Mouse (Mus musculus): ENCODE results near the gene Ufsp2. TPM values are rescaled to one million over a fixed set of nuclear protein-coding genes. Genes with fewer than 3 reads are reported as not detected.

The Ufsp2 gene
- polyA plus RNA-seq, 1 experiment, result 5.2 TPM

- DNase-seq (ENCODE audit: low read depth in 1 of 2, low spot score in 2 of 2), result no peak
- Histone ChIP-seq H3K4me1 (ENCODE audit: control insufficient read depth, insufficient read depth, insufficient read length) (no peaks in the 10 kb centered on the region), H3K27me3 (ENCODE audit: control insufficient read depth, insufficient read depth, low read length) (peaks cover 1% of the 10 kb centered on the region; the same call in 1 of the 2 replicates), H3K36me3 (ENCODE audit: control insufficient read depth, insufficient read depth, low read length) (no peaks in the 10 kb centered on the region), H3K4me3 (ENCODE audit: extremely low read depth, insufficient read depth, insufficient read length) (no peak overlapping the region), H3K27ac (ENCODE audit: insufficient read depth, low read length) (no peak overlapping the region)
- TF ChIP-seq POLR2A (IDR thresholded peaks at IDR 0.05; ENCODE audit: low read depth, low read length), result no peak
- WGBS, result 81% methylated on average over 2 of the region's 2 CpGs
Measured at GRCm38 (mm10) chr8:46010306-46010705, 35.0 kb downstream of the Ufsp2 start.

GRCm38 (mm10) chr8:46010746-46011680, 35.7 kb downstream of the Ufsp2 start:
- no peak overlapping the region for H3K27ac ChIP-seq (ENCODE audit: insufficient read depth, low read length)
- 55% methylated on average over 17 of the region's 17 CpGs for WGBS
- H3K4me1 ChIP-seq (ENCODE audit: control insufficient read depth, insufficient read depth, insufficient read length), result no peaks in the 10 kb centered on the region
- TF ChIP-seq POLR2A (IDR thresholded peaks at IDR 0.05; ENCODE audit: low read depth, low read length), result no peak
- TF ChIP-seq CTCF (IDR thresholded peaks at IDR 0.05; ENCODE audit: extremely low read depth, insufficient read depth, insufficient read length, insufficient replicate concordance), result no peak
- no peak overlapping the region for H3K4me3 ChIP-seq (ENCODE audit: extremely low read depth, insufficient read depth, insufficient read length)
- no peak for DNase-seq (ENCODE audit: low read depth in 1 of 2, low spot score in 2 of 2)
- H3K27me3 ChIP-seq (ENCODE audit: control insufficient read depth, insufficient read depth, low read length), result peaks cover 1% of the 10 kb centered on the region; the same call in 1 of the 2 replicates
- no peaks in the 10 kb centered on the region for H3K36me3 ChIP-seq (ENCODE audit: control insufficient read depth, insufficient read depth, low read length)

- Histone ChIP-seq H3K4me1 (ENCODE audit: control insufficient read depth, insufficient read depth, insufficient read length) (no peaks in the 10 kb centered on the region), H3K4me3 (ENCODE audit: extremely low read depth, insufficient read depth, insufficient read length) (no peak overlapping the region), H3K27ac (ENCODE audit: insufficient read depth, low read length) (no peak overlapping the region), H3K36me3 (ENCODE audit: control insufficient read depth, insufficient read depth, low read length) (no peaks in the 10 kb centered on the region), H3K27me3 (ENCODE audit: control insufficient read depth, insufficient read depth, low read length) (no peaks in the 10 kb centered on the region)
- TF ChIP-seq CTCF (IDR thresholded peaks at IDR 0.05; ENCODE audit: extremely low read depth, insufficient read depth, insufficient read length, insufficient replicate concordance), result no peak
- TF ChIP-seq POLR2A (IDR thresholded peaks at IDR 0.05; ENCODE audit: low read depth, low read length), result no peak
- DNase-seq (ENCODE audit: low read depth in 1 of 2, low spot score in 2 of 2), result no peak
- 82% methylated on average over 9 of the region's 9 CpGs for WGBS
Measured at GRCm38 (mm10) chr8:46022203-46022602, 46.9 kb downstream of the Ufsp2 start.

- TF ChIP-seq POLR2A (IDR thresholded peaks at IDR 0.05; ENCODE audit: low read depth, low read length) (no peak), CTCF (IDR thresholded peaks at IDR 0.05; ENCODE audit: extremely low read depth, insufficient read depth, insufficient read length, insufficient replicate concordance) (no peak)
- H3K27me3 ChIP-seq (ENCODE audit: control insufficient read depth, insufficient read depth, low read length), result no peaks in the 10 kb centered on the region
- no peak for DNase-seq (ENCODE audit: low read depth in 1 of 2, low spot score in 2 of 2)
- no peak overlapping the region for H3K4me3 ChIP-seq (ENCODE audit: extremely low read depth, insufficient read depth, insufficient read length)
- no peaks in the 10 kb centered on the region for H3K4me1 ChIP-seq (ENCODE audit: control insufficient read depth, insufficient read depth, insufficient read length)
- H3K36me3 ChIP-seq (ENCODE audit: control insufficient read depth, insufficient read depth, low read length), result no peaks in the 10 kb centered on the region
- no peak overlapping the region for H3K27ac ChIP-seq (ENCODE audit: insufficient read depth, low read length)
- WGBS, result 97% methylated on average over 9 of the region's 9 CpGs
Measured at GRCm38 (mm10) chr8:46022758-46023157, 47.4 kb downstream of the Ufsp2 start.

- no peaks in the 10 kb centered on the region for H3K27me3 ChIP-seq (ENCODE audit: control insufficient read depth, insufficient read depth, low read length)
- no peaks in the 10 kb centered on the region for H3K36me3 ChIP-seq (ENCODE audit: control insufficient read depth, insufficient read depth, low read length)
- DNase-seq (ENCODE audit: low read depth in 1 of 2, low spot score in 2 of 2), result no peak
- H3K27ac ChIP-seq (ENCODE audit: insufficient read depth, low read length), result no peak overlapping the region
- no peak overlapping the region for H3K4me3 ChIP-seq (ENCODE audit: extremely low read depth, insufficient read depth, insufficient read length)
- TF ChIP-seq POLR2A (IDR thresholded peaks at IDR 0.05; ENCODE audit: low read depth, low read length), result no peak
- WGBS, result 87% methylated on average over 4 of the region's 4 CpGs
- H3K4me1 ChIP-seq (ENCODE audit: control insufficient read depth, insufficient read depth, insufficient read length), result no peaks in the 10 kb centered on the region
Measured at GRCm38 (mm10) chr8:46024392-46024791, 49.1 kb downstream of the Ufsp2 start.

- no peak for DNase-seq (ENCODE audit: low read depth in 1 of 2, low spot score in 2 of 2)
- Histone ChIP-seq H3K36me3 (ENCODE audit: control insufficient read depth, insufficient read depth, low read length) (peaks cover 17% of the 10 kb centered on the region), H3K27ac (ENCODE audit: insufficient read depth, low read length) (no peak overlapping the region), H3K4me3 (ENCODE audit: extremely low read depth, insufficient read depth, insufficient read length) (no peak overlapping the region), H3K27me3 (ENCODE audit: control insufficient read depth, insufficient read depth, low read length) (no peaks in the 10 kb centered on the region), H3K4me1 (ENCODE audit: control insufficient read depth, insufficient read depth, insufficient read length) (peaks cover 4% of the 10 kb centered on the region)
- TF ChIP-seq CTCF (IDR thresholded peaks at IDR 0.05; ENCODE audit: extremely low read depth, insufficient read depth, insufficient read length, insufficient replicate concordance) (no peak), POLR2A (IDR thresholded peaks at IDR 0.05; ENCODE audit: low read depth, low read length) (no peak)
- 94% methylated on average over 11 of the region's 11 CpGs for WGBS
Measured at GRCm38 (mm10) chr8:46036217-46036616, 60.9 kb downstream of the Ufsp2 start.

- 85% methylated on average over 1 of the region's 1 CpGs for whole genome bisulfite sequencing
- no peak overlapping the region for H3K4me3 ChIP-seq (ENCODE audit: extremely low read depth, insufficient read depth, insufficient read length)
Measured at GRCm38 (mm10) chr8:46039666-46040065, 64.3 kb downstream of the Ufsp2 start.

More at GRCm38 (mm10) chr8:46039666-46040065, 64.3 kb downstream of the Ufsp2 start:
- no peak for DNase-seq (ENCODE audit: low read depth in 1 of 2, low spot score in 2 of 2)
- H3K4me1 ChIP-seq (ENCODE audit: control insufficient read depth, insufficient read depth, insufficient read length), result peaks cover 4% of the 10 kb centered on the region
- H3K27me3 ChIP-seq (ENCODE audit: control insufficient read depth, insufficient read depth, low read length), result no peaks in the 10 kb centered on the region
- H3K36me3 ChIP-seq (ENCODE audit: control insufficient read depth, insufficient read depth, low read length), result peaks cover 13% of the 10 kb centered on the region
- H3K27ac ChIP-seq (ENCODE audit: insufficient read depth, low read length), result no peak overlapping the region
- TF ChIP-seq POLR2A (IDR thresholded peaks at IDR 0.05; ENCODE audit: low read depth, low read length) (no peak), CTCF (IDR thresholded peaks at IDR 0.05; ENCODE audit: extremely low read depth, insufficient read depth, insufficient read length, insufficient replicate concordance) (no peak)

Data from spleen, adult 2 months (tissue).